In genomic region chr5:48402497-48402896, GRCm38 (mm10) we compare ENCODE assay signal across 7 mouse cellular contexts.
DNase-seq lines count a peak whose midpoint lies in the region; ATAC-seq and TF ChIP-seq lines count a peak whose summit lies in the region.

No protein-coding gene starts in this region.

- no peak overlapping the region for H3K27ac ChIP-seq in hindbrain, postnatal 0 days
- no peak overlapping the region for H3K27ac ChIP-seq in hindbrain, embryonic 16.5 days (ENCODE audit: low read depth, low read length)
- no peak overlapping the region for H3K27ac ChIP-seq in embryonic facial prominence, embryonic 11.5 days (replicated peaks; ENCODE audit: low read depth, low read length)

- ATAC-seq in hindbrain, postnatal 0 days = no peak
- no peak for ATAC-seq in hindbrain, embryonic 16.5 days
- peak; percentile 91 for ATAC-seq in embryonic facial prominence, embryonic 11.5 days (replicated peaks; ENCODE audit: insufficient number of reproducible peaks, low FRiP score, low TSS enrichment, low read depth)

- no peak overlapping the region for H3K4me3 ChIP-seq in hindbrain, postnatal 0 days (ENCODE audit: low read length)
- H3K4me3 ChIP-seq in hindbrain, embryonic 16.5 days (ENCODE audit: low read length) = no peak overlapping the region
- H3K4me3 ChIP-seq in embryonic facial prominence, embryonic 11.5 days (ENCODE audit: low read depth, low read length) = no peak overlapping the region

- no peaks in the 10 kb centered on the region for H3K36me3 ChIP-seq in hindbrain, postnatal 0 days (ENCODE audit: insufficient read depth, low read length)
- no peaks in the 10 kb centered on the region for H3K36me3 ChIP-seq in hindbrain, embryonic 16.5 days (ENCODE audit: control insufficient read depth, insufficient read depth, low read length)
- no peaks in the 10 kb centered on the region for H3K36me3 ChIP-seq in embryonic facial prominence, embryonic 11.5 days (replicated peaks; ENCODE audit: control insufficient read depth, insufficient read depth, low read depth, low read length)

- H3K9ac ChIP-seq in hindbrain, postnatal 0 days (replicated peaks; ENCODE audit: low read length) = no peak overlapping the region
- no peak overlapping the region for H3K9ac ChIP-seq in hindbrain, embryonic 16.5 days (ENCODE audit: low read depth, low read length)
- H3K9ac ChIP-seq in embryonic facial prominence, embryonic 11.5 days (replicated peaks; ENCODE audit: low read length) = no peak overlapping the region

- no peak for TF ChIP-seq CTCF in hindbrain, postnatal 0 days (IDR thresholded peaks at IDR 0.05; ENCODE audit: low read depth)

- peak; percentile 16 for DNase-seq in hindbrain, postnatal 0 days (ENCODE audit: low spot score)
- DNase-seq in NIH3T3 (ENCODE audit: low read depth) = peak; percentile 85
- peak; percentile 90 for DNase-seq in embryonic facial prominence, embryonic 11.5 days (ENCODE audit: low spot score)
- DNase-seq in kidney, postnatal 14 days = peak; percentile 37
- DNase-seq in testis, postnatal 14 days (ENCODE audit: low spot score) = no peak
- DNase-seq in layer of hippocampus, adult 8-10 months (ENCODE audit: low spot score in 2 of 2) = no peak

- no peaks in the 10 kb centered on the region for H3K27me3 ChIP-seq in hindbrain, postnatal 0 days (ENCODE audit: insufficient read depth, low read length)
- H3K27me3 ChIP-seq in hindbrain, embryonic 16.5 days (replicated peaks; ENCODE audit: control insufficient read depth, insufficient read depth, low read length) = no peaks in the 10 kb centered on the region
- no peaks in the 10 kb centered on the region for H3K27me3 ChIP-seq in embryonic facial prominence, embryonic 11.5 days (ENCODE audit: control insufficient read depth, insufficient read depth, low read length)

- WGBS in hindbrain, postnatal 0 days = 67% methylated on average over 3 of the region's 3 CpGs
- WGBS in hindbrain, embryonic 16.5 days = 79% methylated on average over 3 of the region's 3 CpGs
- 31% methylated on average over 3 of the region's 3 CpGs for WGBS in embryonic facial prominence, embryonic 11.5 days

- H3K9me3 ChIP-seq in hindbrain, postnatal 0 days (ENCODE audit: low read length) = no peaks in the 10 kb centered on the region
- H3K9me3 ChIP-seq in hindbrain, embryonic 16.5 days (ENCODE audit: control insufficient read depth, low read length) = no peaks in the 10 kb centered on the region
- H3K9me3 ChIP-seq in embryonic facial prominence, embryonic 11.5 days (replicated peaks; ENCODE audit: control insufficient read depth, low read length) = no peaks in the 10 kb centered on the region

- no peak overlapping the region for H3K4me2 ChIP-seq in hindbrain, postnatal 0 days (ENCODE audit: low read depth, low read length)
- H3K4me2 ChIP-seq in hindbrain, embryonic 16.5 days (ENCODE audit: low read length) = no peak overlapping the region
- no peak overlapping the region for H3K4me2 ChIP-seq in embryonic facial prominence, embryonic 11.5 days (ENCODE audit: low read depth, low read length)

- H3K4me1 ChIP-seq in hindbrain, postnatal 0 days (ENCODE audit: insufficient read depth, low read length) = no peaks in the 10 kb centered on the region
- no peaks in the 10 kb centered on the region for H3K4me1 ChIP-seq in hindbrain, embryonic 16.5 days (ENCODE audit: control insufficient read depth, insufficient read depth, low read depth, low read length)
- H3K4me1 ChIP-seq in embryonic facial prominence, embryonic 11.5 days (ENCODE audit: control insufficient read depth, insufficient read depth, low read length) = no peaks in the 10 kb centered on the region

Comparison
In these comparisons a context has a peak if more than half of its experiments do, and no peak if none do; other contexts are left out.
1. DNase-seq: peak in hindbrain, postnatal 0 days (single experiment), NIH3T3 (single experiment), embryonic facial prominence, embryonic 11.5 days (single experiment) and kidney, postnatal 14 days (single experiment); none in testis, postnatal 14 days (single experiment) and layer of hippocampus, adult 8-10 months (0 of 2).